Mouse (Mus musculus): ENCODE data around the gene Gtf2h1. TPM values are rescaled to one million over a fixed set of nuclear protein-coding genes. Genes with fewer than 3 reads are reported as not detected.
"Not testable (repeated sequence)": the region's sequence is repeated elsewhere in the genome, so short reads cannot be mapped to it uniquely, and the experiment has no call there.

Gene Gtf2h1
- 10 to 100 TPM; 39.5 to 47.1 TPM for total RNA-seq (2021)
- long read RNA-seq, experiment 1, transcript Gtf2h1-201 (15 exons, 2,736 nt) = major isoform, 13 of 19 reads
- long read RNA-seq, experiment 1, partial matches to known transcripts = 1 of 19 reads
- long read RNA-seq, experiment 1, other reads (novel, unspliced or antisense) = 5 of 19 reads
- long read RNA-seq, experiment 2, transcript Gtf2h1-201 (15 exons, 2,736 nt) = major isoform, 59 of 81 reads
- long read RNA-seq, experiment 2, partial matches to known transcripts = 5 of 81 reads
- long read RNA-seq, experiment 2, other reads (novel, unspliced or antisense) = 17 of 81 reads

GRCm38 (mm10) chr7:46795287-46796205, at the start of gene Gtf2h1, which contains the start of gene Hps5:
TSS of gene Gtf2h1 (plus strand) at chr7:46796103.
TSS of gene Hps5 (minus strand) at chr7:46796064.
- peak; percentile 95 to 97 for DNase-seq (ENCODE audit: low spot score in 2 of 2)

GRCm38 (mm10) chr7:46746381-46746780, 49.5 kb upstream of the Gtf2h1 start:
- DNase-seq (ENCODE audit: low spot score in 2 of 2) = no peak

- DNase-seq (ENCODE audit: low spot score in 2 of 2) = no peak
Observed at GRCm38 (mm10) chr7:46748459-46748858, 47.4 kb upstream of the Gtf2h1 start.

- DNase-seq (ENCODE audit: low spot score in 2 of 2) = no peak
Observed at GRCm38 (mm10) chr7:46751490-46751889, 44.4 kb upstream of the Gtf2h1 start, which contains the start of gene Saa2. TSS of gene Saa2 (plus strand) at chr7:46751790.

GRCm38 (mm10) chr7:46761049-46761795, 34.7 kb upstream of the Gtf2h1 start:
- DNase-seq (ENCODE audit: low spot score in 2 of 2) = no peak

- no peak for DNase-seq (ENCODE audit: low spot score in 2 of 2)
Observed at GRCm38 (mm10) chr7:46762601-46763000, 33.3 kb upstream of the Gtf2h1 start.

- no peak for DNase-seq (ENCODE audit: low spot score in 2 of 2)
Observed at GRCm38 (mm10) chr7:46764672-46765071, 31.2 kb upstream of the Gtf2h1 start.

GRCm38 (mm10) chr7:46767371-46767770, 28.5 kb upstream of the Gtf2h1 start:
- no peak for DNase-seq (ENCODE audit: low spot score in 2 of 2)

- no peak for DNase-seq (ENCODE audit: low spot score in 2 of 2)
Observed at GRCm38 (mm10) chr7:46768451-46768850, 27.5 kb upstream of the Gtf2h1 start.

GRCm38 (mm10) chr7:46770706-46771105, 25.2 kb upstream of the Gtf2h1 start:
- DNase-seq (ENCODE audit: low spot score in 2 of 2) = no peak

- no peak for DNase-seq (ENCODE audit: low spot score in 2 of 2)
Observed at GRCm38 (mm10) chr7:46789177-46789849, 6.6 kb upstream of the Gtf2h1 start.

GRCm38 (mm10) chr7:46793871-46794270, 2.0 kb upstream of the Gtf2h1 start:
- DNase-seq (ENCODE audit: low spot score in 2 of 2) = no peak

- DNase-seq (ENCODE audit: low spot score in 2 of 2) = peak in 1 of 2 experiments; percentile 6
Observed at GRCm38 (mm10) chr7:46796206-46796679, 340 bp downstream of the Gtf2h1 start.

- DNase-seq (ENCODE audit: low spot score in 2 of 2) = no peak
Observed at GRCm38 (mm10) chr7:46796779-46797178, 876 bp downstream of the Gtf2h1 start.

GRCm38 (mm10) chr7:46810325-46810724, 14.4 kb downstream of the Gtf2h1 start:
- DNase-seq (ENCODE audit: low spot score in 2 of 2) = no peak

- no peak for DNase-seq (ENCODE audit: low spot score in 2 of 2)
Observed at GRCm38 (mm10) chr7:46814012-46814411, 18.1 kb downstream of the Gtf2h1 start.

GRCm38 (mm10) chr7:46820876-46821632, 25.2 kb downstream of the Gtf2h1 start:
- DNase-seq (ENCODE audit: low spot score in 2 of 2) = not testable (repeated sequence)

GRCm38 (mm10) chr7:46827046-46827802, 31.3 kb downstream of the Gtf2h1 start:
- no peak for DNase-seq (ENCODE audit: low spot score in 2 of 2)

- no peak for DNase-seq (ENCODE audit: low spot score in 2 of 2)
Observed at GRCm38 (mm10) chr7:46827803-46828184, 31.9 kb downstream of the Gtf2h1 start.

Measured in adrenal gland, postnatal 4 days (tissue).